Mouse (Mus musculus) layer of hippocampus, adult 9-11 months (tissue): Measurements from ENCODE around the gene Chid1.
"Not testable (repeated sequence)": the region's sequence is repeated elsewhere in the genome, so short reads cannot be mapped to it uniquely, and the experiment has no call there.

ENCODE experiments used
- DNase-seq: peaks from one replicate; pipeline ENCODE4 v3.0.0; 2022

The Chid1 gene

DNA sequence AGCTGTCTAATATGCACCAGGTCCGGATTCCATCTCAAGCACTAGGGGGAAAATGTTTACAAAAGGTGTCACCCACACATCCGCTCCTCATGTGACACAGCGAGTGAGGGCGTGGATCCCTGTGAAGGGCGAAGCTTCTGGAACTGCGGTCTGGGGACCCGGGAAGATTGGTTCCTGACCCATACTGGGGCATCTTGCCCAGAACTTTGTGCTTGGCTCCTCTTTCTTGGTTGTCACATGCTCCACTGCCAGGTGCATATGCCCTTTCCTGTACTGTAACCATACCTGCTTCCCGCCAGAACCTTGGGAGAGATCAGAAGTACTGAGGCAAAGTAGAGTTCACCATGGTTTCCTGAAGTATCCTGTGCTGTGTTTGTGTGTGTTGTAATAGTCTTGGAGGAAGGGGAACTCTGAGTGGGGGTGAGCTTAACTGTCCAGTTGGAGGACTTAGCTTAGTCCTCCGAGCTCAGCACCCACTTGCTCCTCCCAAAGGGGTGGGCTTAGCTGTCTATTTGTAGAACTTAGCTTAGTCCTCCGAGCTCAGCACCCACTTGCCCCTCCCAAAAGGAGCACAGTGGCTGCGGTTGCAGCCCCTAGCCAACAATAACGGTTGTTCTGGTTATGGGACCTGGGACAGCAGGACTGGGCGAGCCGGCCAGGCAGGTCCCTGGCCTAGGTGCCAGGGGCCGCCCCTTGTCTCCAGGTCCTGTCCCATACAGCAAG is 79.1 kb downstream of the Chid1 start, which contains the start of gene Cracr2b:
TSS of gene Cracr2b (plus strand) at position 704 of the 723 bp plus-strand sequence.
- DNase-seq: peak; percentile 80

- DNase-seq: no peak
Measured at GRCm38 (mm10) chr7:141460001-141460390, 79.7 kb downstream of the Chid1 start.

- DNase-seq: no peak
Measured at GRCm38 (mm10) chr7:141459301-141459711, 80.4 kb downstream of the Chid1 start.

DNA sequence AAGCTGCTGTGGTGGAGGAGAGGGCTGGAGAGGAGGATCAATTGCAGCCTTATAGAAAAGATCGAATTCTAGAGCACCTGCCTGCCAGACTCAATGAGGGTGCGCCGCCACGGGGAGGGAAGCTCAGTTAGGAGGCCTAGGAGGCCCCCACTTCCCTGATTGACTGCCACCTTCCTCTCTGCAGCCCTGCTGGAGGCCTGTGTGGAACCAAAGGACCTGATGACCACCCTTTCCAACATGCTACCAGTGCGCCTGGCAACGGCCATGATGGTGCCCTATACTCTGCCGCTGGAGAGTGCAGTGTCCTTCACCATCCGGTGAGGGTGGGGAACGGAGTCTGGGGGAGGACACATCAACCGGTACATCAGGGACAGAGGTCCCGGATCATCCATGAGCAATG is 81.0 kb downstream of the Chid1 start:
- DNase-seq: no peak

- DNase-seq: no peak
Measured at GRCm38 (mm10) chr7:141457986-141458660, 81.5 kb downstream of the Chid1 start.

DNA sequence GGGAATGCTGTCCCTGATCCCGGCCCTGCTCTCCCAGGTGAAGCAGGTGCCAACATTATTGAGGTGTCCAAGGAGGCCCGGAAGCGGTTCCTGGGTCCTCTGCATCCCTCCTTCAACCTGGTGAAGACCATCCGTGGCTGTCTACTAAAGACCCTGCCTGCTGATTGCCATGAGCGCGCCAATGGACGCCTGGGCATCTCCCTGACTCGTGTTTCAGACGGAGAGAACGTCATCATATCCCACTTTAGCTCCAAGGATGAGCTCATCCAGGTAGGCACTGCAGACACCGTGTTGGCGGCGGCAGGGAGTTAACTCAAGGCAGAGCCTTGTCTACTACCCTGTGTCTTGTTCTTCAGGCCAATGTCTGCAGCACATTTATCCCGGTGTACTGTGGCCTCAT is 82.4 kb downstream of the Chid1 start:
- no peak for DNase-seq

DNA sequence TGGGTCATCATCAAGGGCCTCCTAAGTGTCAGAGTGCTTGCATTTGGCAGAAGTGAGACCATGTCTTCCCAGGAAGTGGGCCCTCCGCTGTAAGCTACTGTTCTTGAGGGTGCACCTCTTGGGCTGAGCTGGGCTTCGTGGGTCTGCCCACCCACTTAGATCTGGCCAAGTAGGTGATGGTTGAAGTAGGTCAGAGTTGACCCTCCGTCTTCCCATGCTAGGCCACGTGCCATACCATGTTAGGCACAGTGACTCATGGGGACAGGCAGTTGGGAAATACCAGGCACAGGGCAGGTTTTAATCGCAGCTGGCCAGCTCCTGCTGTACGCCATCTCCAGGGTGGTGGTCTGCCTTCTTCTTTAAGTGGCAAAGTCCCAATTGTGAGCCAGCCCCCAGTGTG is 82.9 kb downstream of the Chid1 start:
- no peak for DNase-seq

- peak; percentile 66 for DNase-seq
Measured at GRCm38 (mm10) chr7:141455610-141456314, 83.9 kb downstream of the Chid1 start.

DNA sequence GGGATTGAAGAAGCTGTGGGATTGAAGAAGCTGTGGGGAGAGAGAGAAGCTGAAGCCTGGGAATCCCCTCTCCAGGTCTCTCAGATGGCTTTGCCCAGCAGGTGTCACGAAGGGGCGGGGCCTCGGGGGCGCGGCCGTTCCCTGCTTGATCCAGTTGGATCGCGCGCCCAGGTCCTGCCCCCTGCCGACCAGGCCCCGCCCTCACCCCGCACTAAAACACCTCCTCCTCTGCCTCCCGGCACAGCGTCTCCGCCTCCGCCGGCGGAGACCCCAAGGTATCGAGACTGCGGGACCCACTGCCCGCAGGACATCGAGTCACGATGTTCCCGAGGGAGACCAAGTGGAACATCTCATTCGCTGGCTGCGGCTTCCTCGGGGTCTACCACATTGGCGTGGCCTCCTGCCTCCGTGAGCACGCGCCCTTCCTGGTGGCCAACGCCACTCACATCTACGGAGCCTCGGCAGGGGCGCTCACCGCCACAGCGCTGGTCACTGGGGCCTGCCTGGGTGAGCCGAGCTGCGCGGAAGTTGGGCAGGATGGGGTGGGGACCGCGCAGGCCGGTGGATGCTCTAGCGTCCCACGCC is 84.6 kb downstream of the Chid1 start, which contains the start of gene Pnpla2:
TSS of gene Pnpla2 (plus strand) at position 232 of the 585 bp plus-strand sequence.
- DNase-seq: peak; percentile 92

DNA sequence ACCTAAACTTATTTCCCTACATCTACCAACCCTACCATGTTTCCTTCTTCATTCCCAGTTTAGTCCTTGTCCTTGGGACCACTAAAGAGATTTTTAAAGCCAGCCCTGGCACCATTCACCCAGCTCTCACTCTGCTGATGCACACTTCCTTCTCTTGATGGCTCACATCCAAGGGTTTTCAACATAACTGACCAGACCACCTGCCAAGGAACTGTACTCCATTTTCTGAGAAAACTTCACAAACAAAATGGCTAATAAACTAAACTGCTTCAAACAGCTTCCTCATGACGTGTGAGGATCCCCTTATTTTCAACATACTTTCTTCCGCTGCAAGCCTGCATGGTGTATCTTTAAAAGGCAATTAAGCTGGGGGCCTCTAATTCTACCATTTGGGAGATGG is 86.0 kb downstream of the Chid1 start:
- DNase-seq: no peak

- no peak for DNase-seq
Measured at GRCm38 (mm10) chr7:141451928-141452327, 87.7 kb downstream of the Chid1 start.

DNA sequence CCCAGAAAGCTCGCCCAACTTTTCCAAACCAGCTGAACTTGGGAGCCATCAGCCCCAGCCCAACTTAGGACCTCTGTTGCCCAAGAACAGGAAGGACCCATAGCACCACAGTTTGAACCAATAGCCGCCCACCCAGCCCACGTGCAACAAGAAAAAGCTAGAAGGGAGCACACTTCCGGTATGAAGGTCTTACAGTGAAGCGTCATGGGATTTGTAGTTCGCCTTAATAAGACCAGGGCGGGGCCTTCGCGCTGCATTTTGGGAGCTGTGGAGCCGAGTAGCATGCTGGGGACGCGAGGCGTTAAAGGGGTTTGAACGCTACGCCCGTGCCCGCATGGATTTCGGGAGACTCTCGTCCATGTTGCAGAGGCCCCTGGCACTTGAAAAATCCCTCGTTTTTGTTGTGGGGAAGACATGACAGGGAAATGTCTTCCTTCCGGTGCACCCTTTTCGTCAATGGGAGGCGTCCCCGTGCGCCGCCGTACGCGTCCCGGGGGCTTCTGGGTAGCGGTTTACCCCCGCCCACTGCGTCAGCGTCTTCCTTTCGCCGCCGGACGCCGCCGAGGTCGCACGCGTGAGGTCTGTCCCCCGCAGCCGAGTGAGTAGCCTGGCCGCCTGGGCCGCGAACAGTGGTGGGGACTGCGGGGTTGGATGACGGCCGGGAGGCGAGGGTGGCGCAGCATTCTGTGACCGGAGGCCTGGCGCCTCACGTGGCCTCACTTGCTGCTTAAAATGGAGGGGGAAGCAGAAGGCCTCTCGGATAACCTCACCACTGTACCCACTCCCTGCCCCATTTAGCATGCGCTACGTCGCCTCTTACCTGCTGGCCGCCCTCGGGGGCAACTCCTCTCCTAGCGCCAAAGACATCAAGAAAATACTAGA is 92.3 kb downstream of the Chid1 start, which contains the start of gene Rplp2:
TSS of gene Rplp2 (plus strand) at position 261 of the 882 bp plus-strand sequence.
- peak; percentile 96 for DNase-seq

DNA sequence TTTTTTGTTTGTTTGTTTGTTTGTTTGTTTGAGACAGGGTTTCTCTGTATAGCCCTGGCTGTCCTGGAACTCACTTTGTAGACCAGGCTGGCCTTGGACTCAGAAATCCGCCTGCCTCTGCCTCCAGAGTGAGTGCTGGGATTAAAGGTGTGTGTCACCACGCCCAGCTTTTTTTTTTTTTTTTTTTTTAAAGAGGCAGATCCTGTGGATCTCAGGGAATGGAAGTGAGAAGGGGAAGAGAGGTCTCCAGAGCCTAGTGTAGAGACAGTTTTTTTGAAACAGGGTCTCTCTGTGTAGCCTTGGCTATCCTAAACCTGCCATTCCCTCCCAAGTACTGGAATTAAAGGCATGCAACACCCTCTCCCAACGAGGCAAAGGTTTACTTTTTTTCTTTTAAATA is 93.3 kb downstream of the Chid1 start:
- DNase-seq: not testable (repeated sequence)

- DNase-seq: no peak
Measured at GRCm38 (mm10) chr7:141443828-141444237, 95.8 kb downstream of the Chid1 start, which contains the start of gene Pidd1. Gene Pidd1 (minus strand): TSS chr7:141444025.
